Mouse (Mus musculus) C2C12 (cell line): ENCODE measurements at regions not wholly inside any gene's neighbourhood (a gene's known extent, or its start where the extent isn't known, plus 50 kb on each side); places are given as distances from the start of the nearest gene placed in this dataset.
"Not testable (repeated sequence)": the region's sequence is repeated elsewhere in the genome, so short reads cannot be mapped to it uniquely, and the experiment has no call there.

Experiments
- H3K27me3 ChIP-seq: one replicate; pipeline ENCODE4 v1.6.1; 2011; ENCODE audit not compliant: control insufficient read depth, insufficient read depth, insufficient read length
- H3K36me3 ChIP-seq: one replicate; pipeline ENCODE4 v1.6.1; 2011; ENCODE audit not compliant: control insufficient read depth, insufficient read depth
- H3K4me3 ChIP-seq: one replicate; pipeline ENCODE4 v1.5.1; 2011; ENCODE audit warnings: mild to moderate bottlenecking, control low read depth; ENCODE audit not compliant: poor library complexity, insufficient read depth, severe bottlenecking
- H3K79me2 ChIP-seq: one replicate; pipeline ENCODE4 v1.6.1; 2011; ENCODE audit not compliant: control insufficient read depth, insufficient read depth
- H3K79me3 ChIP-seq: one replicate; pipeline ENCODE4 v1.6.1; 2011; ENCODE audit warnings: low read depth, control low read depth
- H3ac ChIP-seq: one replicate; pipeline ENCODE3; 2011; ENCODE audit warnings: low read depth; ENCODE audit not compliant: control insufficient read depth, insufficient read length
- CEBPB ChIP-seq: IDR thresholded peaks from one replicate; pipeline ENCODE4 v1.6.1; 2011; ENCODE audit warnings: low read depth, mild to moderate bottlenecking, control low read depth, moderate library complexity
- CTCF ChIP-seq: IDR thresholded peaks from one replicate; pipeline ENCODE4 v1.5.1; 2011; ENCODE audit not compliant: control insufficient read depth, insufficient read depth, insufficient read length
- FOSL1 ChIP-seq: IDR thresholded peaks from one replicate; pipeline ENCODE4 v1.8.0; 2011; ENCODE audit warnings: mild to moderate bottlenecking, low read length; ENCODE audit not compliant: poor library complexity, insufficient read depth, severe bottlenecking
- MAX ChIP-seq: IDR thresholded peaks from one replicate; pipeline ENCODE4 v1.6.1; 2011; ENCODE audit warnings: mild to moderate bottlenecking, control low read depth
- MYOD1 ChIP-seq: IDR thresholded peaks from one replicate; pipeline ENCODE4 v1.6.1; 2011; ENCODE audit warnings: low read depth; ENCODE audit not compliant: control insufficient read depth, insufficient read length
- MYOG ChIP-seq: IDR thresholded peaks from one replicate; pipeline ENCODE4 v1.6.1; 2011; ENCODE audit not compliant: control insufficient read depth, insufficient read length; ENCODE audit errors: extremely low read depth
- USF1 ChIP-seq: IDR thresholded peaks from one replicate; pipeline ENCODE4 v1.6.1; 2011; ENCODE audit warnings: low read depth, mild to moderate bottlenecking, control low read depth, moderate library complexity

DNA sequence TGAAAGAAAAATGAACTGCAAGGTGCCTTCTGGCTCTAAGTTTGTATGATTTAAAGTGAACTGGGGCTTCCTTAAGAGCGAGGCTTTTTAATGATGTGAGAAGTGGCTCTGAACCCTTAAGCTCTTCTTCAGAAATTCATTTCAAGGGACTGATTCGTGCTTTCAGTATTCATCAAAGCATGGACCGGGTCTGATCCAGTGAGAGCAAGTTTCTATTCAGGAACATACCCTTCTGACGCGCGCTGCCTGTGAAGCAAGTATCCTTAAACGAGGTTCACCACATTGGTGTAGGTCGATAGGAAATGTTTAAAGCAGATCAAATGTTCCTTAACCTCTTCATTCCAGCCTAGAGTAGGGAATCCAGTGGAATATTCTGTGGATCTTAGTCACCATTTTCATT, 240.1 kb downstream of the Kctd12 start:
- no peaks in the 10 kb centered on the region for H3K79me3 ChIP-seq
- no peak overlapping the region for H3ac ChIP-seq
- H3K27me3 ChIP-seq: no peaks in the 10 kb centered on the region
- no peaks in the 10 kb centered on the region for H3K79me2 ChIP-seq
- H3K36me3 ChIP-seq: no peaks in the 10 kb centered on the region
- TF ChIP-seq CEBPB (no peak), MAX (no peak), FOSL1 (no peak), CTCF (no peak), MYOD1 (no peak), MYOG (no peak), USF1 (no peak)
- H3K4me3 ChIP-seq: no peak overlapping the region

DNA sequence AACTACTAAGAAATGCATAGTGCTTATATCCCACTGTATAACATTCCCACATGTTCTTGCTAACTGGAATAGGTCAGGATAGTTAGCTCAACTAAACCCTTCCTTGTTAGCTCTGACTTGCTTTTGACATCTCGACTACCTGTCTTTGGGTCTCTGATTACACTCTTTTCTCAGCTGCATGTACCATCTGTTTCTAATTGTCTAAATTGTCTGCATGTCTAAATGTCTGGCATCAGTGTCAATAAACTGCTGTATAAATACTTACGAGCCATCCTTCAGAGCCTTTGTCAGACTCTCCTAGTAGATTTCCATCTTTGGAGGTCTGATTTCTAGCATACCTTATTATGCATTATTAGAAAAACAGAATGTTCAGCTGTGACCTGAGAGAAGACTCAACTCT, 245.8 kb downstream of the Kctd12 start:
- Histone ChIP-seq H3K27me3 (no peaks in the 10 kb centered on the region), H3K79me3 (no peaks in the 10 kb centered on the region), H3ac (no peak overlapping the region), H3K79me2 (no peaks in the 10 kb centered on the region), H3K36me3 (no peaks in the 10 kb centered on the region), H3K4me3 (no peak overlapping the region)
- no peak for TF ChIP-seq CEBPB
- TF ChIP-seq MYOD1: no peak
- no peak for TF ChIP-seq USF1
- no peak for TF ChIP-seq CTCF
- no peak for TF ChIP-seq FOSL1
- TF ChIP-seq MYOG: no peak
- no peak for TF ChIP-seq MAX

DNA sequence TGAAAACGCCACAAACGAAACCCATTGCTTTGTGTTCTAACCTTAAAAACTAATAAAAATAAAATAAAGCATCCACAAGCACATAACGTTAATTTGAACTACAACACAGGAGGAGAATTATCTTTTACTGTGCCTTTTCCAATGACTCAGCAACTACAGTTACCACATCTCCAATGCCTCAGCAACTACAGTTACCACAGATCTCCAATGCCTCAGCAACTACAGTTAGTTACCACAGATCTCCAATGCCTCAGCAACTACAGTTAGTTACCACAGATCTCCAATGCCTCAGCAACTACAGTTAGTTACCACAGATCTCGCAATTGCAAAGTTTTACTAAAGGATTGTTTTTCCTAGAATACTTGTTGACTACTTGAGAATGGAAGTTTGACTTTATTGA, 248.7 kb downstream of the Kctd12 start:
- not testable (repeated sequence) for H3K36me3 ChIP-seq

DNA sequence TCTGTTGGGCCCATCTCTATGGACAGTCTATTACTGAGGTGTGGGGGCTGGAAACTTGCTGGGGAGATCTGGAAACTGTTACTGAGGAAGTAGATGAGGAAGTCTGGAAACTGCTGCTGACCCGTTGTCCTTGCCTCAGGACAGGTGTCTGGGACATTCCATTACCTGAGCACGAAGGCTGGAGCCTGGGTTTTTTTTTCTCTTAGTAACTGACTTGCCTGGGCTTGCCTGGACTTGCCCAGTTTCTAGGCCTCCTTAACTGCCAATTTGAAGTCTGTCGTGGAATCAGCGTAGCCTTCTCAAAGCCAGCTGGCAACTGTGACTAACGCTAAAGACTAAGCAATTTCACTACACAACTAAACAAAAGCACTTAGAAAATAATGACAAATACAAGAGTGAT, 250.7 kb downstream of the Kctd12 start:
- no peaks in the 10 kb centered on the region for H3K79me3 ChIP-seq
- no peaks in the 10 kb centered on the region for H3K27me3 ChIP-seq
- H3K4me3 ChIP-seq: no peak overlapping the region
- no peaks in the 10 kb centered on the region for H3K79me2 ChIP-seq
- no peak overlapping the region for H3ac ChIP-seq
- no peak for TF ChIP-seq MYOD1
- TF ChIP-seq MAX: no peak
- TF ChIP-seq FOSL1: no peak
- TF ChIP-seq CTCF: no peak
- no peak for TF ChIP-seq MYOG
- TF ChIP-seq USF1: no peak
- TF ChIP-seq CEBPB: no peak
- no peaks in the 10 kb centered on the region for H3K36me3 ChIP-seq

More for the DNA sequence above, 248.7 kb downstream of the Kctd12 start:
- not testable (repeated sequence) for H3K4me3 ChIP-seq, H3K79me3 ChIP-seq, H3K27me3 ChIP-seq, H3K79me2 ChIP-seq, H3ac ChIP-seq

DNA sequence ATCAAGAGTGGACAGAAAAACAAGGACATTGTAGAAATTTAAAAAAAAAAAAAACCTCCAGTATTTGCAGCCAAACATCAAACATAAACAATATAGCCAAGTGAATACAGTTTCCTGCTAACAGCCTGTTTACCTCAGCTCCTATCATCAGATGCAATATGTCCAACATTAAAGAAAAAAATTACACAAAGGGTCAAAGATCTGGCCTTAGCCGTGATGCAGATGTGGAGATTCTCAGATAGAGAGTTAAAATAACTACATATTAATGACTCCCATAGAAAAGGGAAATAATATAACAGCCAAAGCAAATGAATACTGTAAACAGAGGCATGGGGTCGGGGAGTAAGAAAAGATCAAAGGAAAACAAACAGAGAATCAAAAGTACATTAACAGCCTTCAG, 259.8 kb downstream of the Kctd12 start:
- no peak overlapping the region for H3ac ChIP-seq
- H3K27me3 ChIP-seq: no peaks in the 10 kb centered on the region
- no peaks in the 10 kb centered on the region for H3K79me2 ChIP-seq
- no peak overlapping the region for H3K4me3 ChIP-seq
- no peaks in the 10 kb centered on the region for H3K36me3 ChIP-seq
- no peak for TF ChIP-seq MYOD1
- H3K79me3 ChIP-seq: no peaks in the 10 kb centered on the region

DNA sequence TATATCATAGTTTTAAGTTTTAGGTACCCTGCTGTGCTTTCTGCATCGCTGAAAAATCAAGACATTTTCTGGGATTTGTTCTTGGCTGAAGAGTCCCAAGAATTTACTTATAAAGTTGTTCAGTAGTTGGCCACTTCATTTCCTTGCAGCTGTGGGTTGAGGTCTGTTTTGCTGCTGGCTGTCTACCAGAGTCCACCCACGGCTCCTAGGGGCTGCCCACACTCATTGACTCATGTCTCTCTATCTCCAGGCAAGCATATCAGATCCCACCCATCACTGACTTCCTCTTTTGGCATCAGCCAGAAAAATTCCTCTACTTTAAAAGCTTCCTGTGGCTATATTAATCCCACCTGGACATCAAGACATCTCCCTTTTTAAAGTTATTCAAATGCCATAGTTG, 263.9 kb downstream of the Kctd12 start:
- Histone ChIP-seq H3K4me3 (no peak overlapping the region), H3K36me3 (no peaks in the 10 kb centered on the region), H3ac (no peak overlapping the region)

More for the DNA sequence above, 263.9 kb downstream of the Kctd12 start:
- TF ChIP-seq CEBPB: no peak
- TF ChIP-seq CTCF: no peak
- no peak for TF ChIP-seq MAX
- no peak for TF ChIP-seq MYOD1
- no peak for TF ChIP-seq FOSL1
- TF ChIP-seq USF1: no peak
- no peak for TF ChIP-seq MYOG
- Histone ChIP-seq H3K27me3 (no peaks in the 10 kb centered on the region), H3K79me3 (no peaks in the 10 kb centered on the region), H3K79me2 (no peaks in the 10 kb centered on the region)
